Mouse (Mus musculus) limb, embryonic 15.5 days (tissue): ENCODE results near the gene Eipr1. TPM values are rescaled to one million over a fixed set of nuclear protein-coding genes. Genes with fewer than 3 reads are reported as not detected.

Experiments
- ATAC-seq: fragments of 200-750 bp; cut with Nextera tagmentation; 2 replicates; pipeline ENCODE4 v1.8.0; 2017; ENCODE audit warnings: low read depth, moderate TSS enrichment; ENCODE audit not compliant: insufficient number of reproducible peaks, low FRiP score, low TSS enrichment
- H3K27ac ChIP-seq: fragments of 300-500 bp; sonication (generic); 2 replicates; pipeline ENCODE4 v1.5.1; 2015; ENCODE audit warnings: moderate library complexity, mild to moderate bottlenecking, inconsistent platforms
- H3K27me3 ChIP-seq: fragments of 300-500 bp; sonication (generic); 2 replicates; pipeline ENCODE4 v1.6.1; 2015; ENCODE audit warnings: inconsistent platforms
- H3K36me3 ChIP-seq: fragments of 300-500 bp; sonication (generic); 2 replicates; pipeline ENCODE4 v1.6.1; 2015; ENCODE audit warnings: inconsistent platforms
- H3K4me1 ChIP-seq: fragments of 300-500 bp; sonication (generic); 2 replicates; pipeline ENCODE4 v1.6.1; 2015; ENCODE audit warnings: inconsistent platforms
- H3K4me2 ChIP-seq: fragments of 300-500 bp; sonication (generic); 2 replicates; pipeline ENCODE4 v1.6.1; 2015; ENCODE audit warnings: mild to moderate bottlenecking, inconsistent platforms
- H3K4me3 ChIP-seq: fragments of 300-500 bp; sonication (generic); 2 replicates; pipeline ENCODE4 v1.5.1; 2015; ENCODE audit warnings: mild to moderate bottlenecking, inconsistent platforms
- H3K9ac ChIP-seq: fragments of 300-500 bp; sonication (generic); 2 replicates; pipeline ENCODE4 v1.6.1; 2015; ENCODE audit warnings: inconsistent platforms
- H3K9me3 ChIP-seq: fragments of 300-500 bp; sonication (generic); 2 replicates; pipeline ENCODE4 v1.6.1; 2016; ENCODE audit warnings: inconsistent platforms
- WGBS: fragments of 180-500 bp; shearing (Covaris S2); methylation state at CpG from one replicate; pipeline ENCODE4 v1.1.7; 2015; 5-methylcytosine and 5-hydroxymethylcytosine counted together
- polyA plus RNA-seq: library from polyadenylated mRNA; unstranded; fragments of >200 nt; fragmentation: Nextera tagmentation; extraction: Ambion mirVana; gene quantifications from 2 replicates; pipeline ENCODE4 v1.2.1, GENCODE M21; 2015

Eipr1 gene
- polyA plus RNA-seq, 1 experiment from 2014 or later: 31.6 TPM

DNA sequence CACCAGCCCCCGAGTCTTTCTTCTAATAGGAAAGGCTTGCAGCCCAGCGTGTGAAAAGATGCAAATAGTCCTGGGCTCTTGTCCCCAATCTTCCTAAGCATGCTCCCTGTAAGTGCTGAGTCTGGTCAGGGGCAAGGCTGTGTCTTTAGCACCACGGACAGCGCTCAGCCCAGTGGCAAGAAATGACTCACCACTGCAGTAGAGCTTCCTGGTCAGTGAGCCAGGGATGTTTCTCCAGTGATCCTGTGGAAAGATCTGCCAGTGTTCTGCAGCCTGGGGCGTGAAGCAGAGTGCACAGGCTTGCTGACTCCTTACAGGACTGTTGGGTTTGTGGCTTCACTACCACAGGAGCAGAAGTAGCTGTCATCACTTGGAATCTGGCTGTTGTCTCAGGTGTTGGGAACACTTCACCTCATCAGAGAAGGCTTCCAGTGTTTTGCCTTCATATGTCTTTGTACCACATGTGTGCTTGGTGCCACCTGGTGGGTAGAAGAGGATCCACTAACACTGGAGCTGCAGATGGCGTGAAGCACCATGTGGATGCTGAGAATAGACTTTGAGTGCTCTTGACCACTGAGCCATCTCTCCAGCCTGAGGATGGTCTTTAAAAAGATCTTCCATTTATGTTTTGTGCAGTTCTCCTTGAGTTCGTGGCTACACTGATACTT, 79.6 kb downstream of the Eipr1 start:
- no peak overlapping the region for H3K27ac ChIP-seq
- WGBS: 36% methylated on average over 7 of the region's 7 CpGs
- no peaks in the 10 kb centered on the region for H3K9me3 ChIP-seq
- H3K4me3 ChIP-seq: no peak overlapping the region
- H3K27me3 ChIP-seq: no peaks in the 10 kb centered on the region
- no peak for ATAC-seq
- no peaks in the 10 kb centered on the region for H3K36me3 ChIP-seq
- no peak overlapping the region for H3K4me2 ChIP-seq
- H3K4me1 ChIP-seq: no peaks in the 10 kb centered on the region
- H3K9ac ChIP-seq: no peak overlapping the region

DNA sequence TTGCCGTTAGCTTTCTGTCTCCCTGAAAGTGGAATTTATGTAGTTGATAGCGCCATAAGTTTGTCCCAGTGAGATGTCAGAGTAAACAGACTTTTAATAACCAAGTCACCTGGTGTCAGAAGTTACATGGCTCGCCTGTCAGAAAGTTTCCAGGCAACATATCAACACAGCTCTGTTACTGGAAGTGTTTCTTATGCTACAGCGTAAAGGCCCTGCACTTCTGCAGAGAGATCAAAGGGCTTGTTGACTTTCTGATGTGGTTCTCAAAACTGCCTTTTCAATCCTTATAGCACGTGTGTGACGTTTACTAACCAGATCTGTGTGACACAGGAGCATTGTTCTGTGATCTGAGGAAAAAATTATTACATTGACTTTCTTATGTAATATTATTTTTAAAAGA, 82.7 kb downstream of the Eipr1 start:
- WGBS: 73% methylated on average over 6 of the region's 6 CpGs
- H3K4me3 ChIP-seq: no peak overlapping the region
- no peak for ATAC-seq
- no peaks in the 10 kb centered on the region for H3K36me3 ChIP-seq
- H3K4me2 ChIP-seq: no peak overlapping the region
- no peak overlapping the region for H3K9ac ChIP-seq
- no peak overlapping the region for H3K27ac ChIP-seq
- H3K9me3 ChIP-seq: no peaks in the 10 kb centered on the region
- 0 out of 2 replicates have a peak, but pooled peaks cover 5% of the 10 kb centered on the region for H3K4me1 ChIP-seq
- H3K27me3 ChIP-seq: no peaks in the 10 kb centered on the region

DNA sequence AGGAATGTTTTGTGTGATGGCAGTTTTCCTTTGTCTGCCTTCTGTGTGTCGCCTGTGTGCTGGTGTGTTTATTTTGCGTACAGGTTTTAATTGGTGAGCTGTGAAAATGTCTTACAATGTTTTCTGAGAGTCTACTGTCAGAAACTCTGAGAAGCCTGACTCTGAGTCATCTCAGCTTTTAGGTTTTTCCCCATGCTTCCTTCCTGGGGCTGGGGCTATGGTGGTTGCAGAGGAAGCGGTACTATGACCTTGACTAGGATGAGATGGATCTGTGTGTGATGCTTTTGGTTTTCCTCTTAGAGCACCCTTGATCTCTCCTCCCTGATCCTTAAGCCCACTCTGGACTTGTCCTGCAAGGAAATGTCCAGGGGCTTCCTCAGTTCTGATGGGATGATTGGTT, 84.1 kb downstream of the Eipr1 start:
- ATAC-seq: no peak
- WGBS: 94% methylated on average over 3 of the region's 3 CpGs

GRCm38 (mm10) chr12:28838268-28838667, 86.7 kb downstream of the Eipr1 start:
- no peaks in the 10 kb centered on the region for H3K9me3 ChIP-seq
- no peaks in the 10 kb centered on the region for H3K27me3 ChIP-seq
- no peak for ATAC-seq
- no peaks in the 10 kb centered on the region for H3K36me3 ChIP-seq
- WGBS: 44% methylated on average over 4 of the region's 4 CpGs
- no peak overlapping the region for H3K27ac ChIP-seq
- H3K4me2 ChIP-seq: no peak overlapping the region
- H3K4me1 ChIP-seq: 0 out of 2 replicates have a peak, but pooled peaks cover 5% of the 10 kb centered on the region
- no peak overlapping the region for H3K9ac ChIP-seq
- no peak overlapping the region for H3K4me3 ChIP-seq

More for the DNA sequence above, 84.1 kb downstream of the Eipr1 start:
- no peaks in the 10 kb centered on the region for H3K36me3 ChIP-seq
- H3K4me2 ChIP-seq: no peak overlapping the region
- H3K9me3 ChIP-seq: no peaks in the 10 kb centered on the region
- no peak overlapping the region for H3K27ac ChIP-seq
- 0 out of 2 replicates have a peak, but pooled peaks cover 5% of the 10 kb centered on the region for H3K4me1 ChIP-seq
- no peak overlapping the region for H3K9ac ChIP-seq
- no peak overlapping the region for H3K4me3 ChIP-seq
- H3K27me3 ChIP-seq: no peaks in the 10 kb centered on the region

- Histone ChIP-seq H3K27me3 (no peaks in the 10 kb centered on the region), H3K4me2 (no peak overlapping the region), H3K4me3 (no peak overlapping the region), H3K9ac (no peak overlapping the region), H3K27ac (no peak overlapping the region), H3K36me3 (no peaks in the 10 kb centered on the region), H3K4me1 (0 out of 2 replicates have a peak, but pooled peaks cover 5% of the 10 kb centered on the region), H3K9me3 (no peaks in the 10 kb centered on the region)
- no peak for ATAC-seq
- WGBS: 59% methylated on average over 7 of the region's 7 CpGs
Observed at GRCm38 (mm10) chr12:28838971-28839370, 87.4 kb downstream of the Eipr1 start.

- Histone ChIP-seq H3K4me1 (0 out of 2 replicates have a peak, but pooled peaks cover 5% of the 10 kb centered on the region), H3K9ac (no peak overlapping the region), H3K36me3 (no peaks in the 10 kb centered on the region), H3K27ac (no peak overlapping the region), H3K9me3 (no peaks in the 10 kb centered on the region), H3K27me3 (no peaks in the 10 kb centered on the region), H3K4me2 (no peak overlapping the region), H3K4me3 (no peak overlapping the region)
- ATAC-seq: no peak
- WGBS: 79% methylated on average over 5 of the region's 5 CpGs
Observed at GRCm38 (mm10) chr12:28841179-28841698, 89.6 kb downstream of the Eipr1 start.

- Histone ChIP-seq H3K4me3 (no peak overlapping the region), H3K4me2 (no peak overlapping the region), H3K27ac (no peak overlapping the region), H3K27me3 (no peaks in the 10 kb centered on the region), H3K36me3 (0 out of 2 replicates have a peak, but pooled peaks cover 4% of the 10 kb centered on the region), H3K9ac (no peak overlapping the region), H3K9me3 (no peaks in the 10 kb centered on the region), H3K4me1 (no peaks in the 10 kb centered on the region)
- WGBS: 76% methylated on average over 8 of the region's 8 CpGs
- no peak for ATAC-seq
Observed at GRCm38 (mm10) chr12:28845811-28846210, 94.2 kb downstream of the Eipr1 start.

DNA sequence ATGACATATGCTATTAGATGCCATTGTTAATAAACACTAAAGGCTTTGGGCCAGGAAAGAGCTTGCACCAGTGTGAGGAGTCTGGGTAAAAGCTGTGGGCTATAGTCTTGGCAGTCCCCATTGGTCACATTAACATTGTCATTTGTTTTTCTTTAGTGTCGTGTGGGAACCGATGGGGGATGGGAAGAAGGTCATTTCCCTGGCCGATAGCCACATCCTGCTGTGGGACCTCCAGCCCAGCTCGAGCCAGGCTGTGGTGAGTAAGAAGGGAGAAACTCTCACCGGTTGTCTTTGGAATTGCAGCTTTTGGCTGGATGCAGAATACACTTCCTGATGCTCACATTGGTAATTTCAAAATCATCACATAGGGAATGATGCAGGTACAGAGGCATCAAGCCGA, 95.8 kb downstream of the Eipr1 start:
- no peaks in the 10 kb centered on the region for H3K4me1 ChIP-seq
- no peak overlapping the region for H3K4me2 ChIP-seq
- no peak overlapping the region for H3K27ac ChIP-seq
- H3K9me3 ChIP-seq: no peaks in the 10 kb centered on the region
- H3K4me3 ChIP-seq: no peak overlapping the region
- ATAC-seq: no peak
- no peak overlapping the region for H3K9ac ChIP-seq
- no peaks in the 10 kb centered on the region for H3K27me3 ChIP-seq
- WGBS: 73% methylated on average over 6 of the region's 6 CpGs
- H3K36me3 ChIP-seq: 0 out of 2 replicates have a peak, but pooled peaks cover 4% of the 10 kb centered on the region

DNA sequence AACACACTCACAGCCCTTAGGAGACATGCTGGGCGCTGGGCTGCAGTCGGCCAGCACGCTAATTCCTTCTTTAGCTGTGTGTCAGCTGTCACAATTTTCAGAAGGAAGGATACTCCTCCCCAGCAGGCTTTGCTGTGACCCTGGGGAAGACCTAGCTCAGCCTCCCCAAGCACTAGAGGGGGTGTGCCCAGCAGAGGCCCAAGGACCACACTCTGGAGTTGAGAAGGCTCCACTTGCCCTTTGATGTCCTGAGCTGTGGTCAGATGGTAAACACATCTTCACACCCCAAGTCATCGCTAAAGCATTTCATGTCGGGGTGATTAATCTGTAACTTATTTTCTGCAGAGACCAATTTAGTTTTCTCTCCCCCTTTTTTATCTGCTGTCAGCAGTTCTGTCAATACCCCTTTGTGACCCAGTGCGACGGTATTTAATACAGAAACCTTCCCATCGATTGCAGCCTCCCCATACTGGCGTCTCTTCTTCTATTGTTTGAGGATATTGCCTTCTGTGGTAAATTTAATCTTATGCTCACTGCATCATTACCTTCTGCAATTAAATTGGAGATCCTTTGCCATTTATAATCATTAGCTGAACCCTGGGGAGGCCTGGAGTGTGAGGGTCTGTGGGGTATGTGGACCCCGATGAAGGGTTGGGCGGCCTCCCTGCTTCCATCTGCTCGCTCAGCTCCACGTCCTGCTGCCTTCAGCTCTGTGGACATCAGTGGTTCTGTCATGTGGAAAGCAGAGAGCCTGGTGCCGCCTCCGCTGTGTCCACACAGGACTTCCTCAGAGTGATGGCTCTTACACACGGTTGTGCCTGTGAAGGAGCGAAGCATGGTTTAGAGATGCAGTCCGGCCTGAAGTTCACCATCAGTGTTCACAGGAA, 97.4 kb downstream of the Eipr1 start:
- 76% methylated on average over 18 of the region's 18 CpGs for WGBS
- Histone ChIP-seq H3K4me2 (no peak overlapping the region), H3K27me3 (no peaks in the 10 kb centered on the region), H3K36me3 (0 out of 2 replicates have a peak, but pooled peaks cover 4% of the 10 kb centered on the region), H3K9me3 (no peaks in the 10 kb centered on the region), H3K27ac (no peak overlapping the region), H3K4me3 (no peak overlapping the region), H3K9ac (no peak overlapping the region), H3K4me1 (no peaks in the 10 kb centered on the region)
- no peak for ATAC-seq

- Histone ChIP-seq H3K27me3 (no peaks in the 10 kb centered on the region), H3K36me3 (0 out of 2 replicates have a peak, but pooled peaks cover 3% of the 10 kb centered on the region), H3K4me3 (no peak overlapping the region), H3K4me1 (no peaks in the 10 kb centered on the region), H3K9ac (no peak overlapping the region), H3K9me3 (no peaks in the 10 kb centered on the region), H3K27ac (no peak overlapping the region), H3K4me2 (no peak overlapping the region)
- no peak for ATAC-seq
- 78% methylated on average over 11 of the region's 11 CpGs for WGBS
Observed at GRCm38 (mm10) chr12:28859495-28860263, 108.1 kb downstream of the Eipr1 start.

DNA sequence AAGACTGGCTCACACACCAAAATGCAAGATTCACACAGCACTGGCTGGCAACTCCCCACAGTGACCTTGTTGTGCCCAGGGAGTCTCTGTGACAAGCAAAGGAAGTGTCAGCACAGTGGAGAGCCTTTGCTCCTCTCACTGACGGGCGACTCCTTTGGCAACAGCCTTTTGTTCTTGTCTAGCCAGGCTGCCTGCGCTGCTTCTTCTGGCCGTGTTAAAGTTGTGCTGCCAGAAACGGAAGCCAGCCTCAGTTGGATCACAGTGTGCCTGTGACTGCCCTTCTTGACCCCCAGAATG, 108.6 kb downstream of the Eipr1 start:
- no peak overlapping the region for H3K27ac ChIP-seq
- 0 out of 2 replicates have a peak, but pooled peaks cover 7% of the 10 kb centered on the region for H3K36me3 ChIP-seq
- H3K27me3 ChIP-seq: no peaks in the 10 kb centered on the region
- H3K9me3 ChIP-seq: no peaks in the 10 kb centered on the region
- 63% methylated on average over 5 of the region's 5 CpGs for WGBS
- H3K4me2 ChIP-seq: no peak overlapping the region
- no peaks in the 10 kb centered on the region for H3K4me1 ChIP-seq
- no peak overlapping the region for H3K9ac ChIP-seq
- H3K4me3 ChIP-seq: no peak overlapping the region
- ATAC-seq: no peak
